Mouse (Mus musculus) heart, adult 2 months (tissue): Measurements from ENCODE around the gene Ceacam1.

Source experiments
- CTCF ChIP-seq: fragments of 200-600 bp; IDR thresholded peaks from 2 replicates; pipeline ENCODE4 v1.8.1; 2022; ENCODE audit warnings: antibody characterized with exemption, mild to moderate bottlenecking, moderate library complexity
- POLR2A ChIP-seq: fragments of 200-500 bp; IDR thresholded peaks from 2 replicates; pipeline ENCODE4 v1.6.1; 2011; ENCODE audit warnings: mild to moderate bottlenecking, low read depth, low read length, control low read depth; ENCODE audit not compliant: insufficient read depth

DNA sequence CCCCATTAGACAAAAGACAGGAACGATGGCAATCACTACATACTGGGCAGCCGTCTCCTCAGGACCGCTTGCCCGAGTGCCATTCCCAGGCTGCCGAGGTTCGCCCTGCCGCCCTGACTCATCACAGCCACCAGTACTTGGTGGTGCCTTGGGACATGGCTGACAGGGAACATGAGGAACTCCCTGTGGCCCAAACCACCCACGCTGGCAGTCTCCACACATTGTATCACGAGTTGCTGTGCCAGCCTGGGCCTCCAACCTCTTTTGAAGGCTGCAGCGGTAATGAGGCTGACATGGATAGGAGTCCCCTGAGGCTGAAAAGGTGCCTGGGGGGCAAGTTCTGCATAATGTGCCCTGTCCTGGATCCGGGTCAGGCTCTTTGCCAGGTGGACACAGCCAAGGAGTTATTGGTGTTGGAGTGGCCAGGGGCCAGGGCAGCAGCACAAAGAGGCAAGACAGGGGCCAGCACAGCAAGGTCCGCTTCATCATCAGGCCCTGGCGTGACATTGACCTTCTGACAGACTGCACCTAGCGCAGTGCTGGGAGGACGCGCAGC, 55.0 kb downstream of the Ceacam1 start:
- TF ChIP-seq CTCF (no peak), POLR2A (no peak)
